Mouse (Mus musculus): ENCODE results near the gene Trim26. TPM values are rescaled to one million over a fixed set of nuclear protein-coding genes. Genes with fewer than 3 reads are reported as not detected.
"Not testable (repeated sequence)": the region's sequence is repeated elsewhere in the genome, so short reads cannot be mapped to it uniquely, and the experiment has no call there.

Gene Trim26
- polyA plus RNA-seq, 1 experiment from 2014 or later: 29.7 TPM

GRCm38 (mm10) chr17:36869955-36870810 is 33.2 kb downstream of the Trim26 start:
- H3K4me2 ChIP-seq (replicated peaks; ENCODE audit: low read depth, low read length): no peak overlapping the region
- H3K4me1 ChIP-seq (ENCODE audit: insufficient read depth, low read depth, low read length): 0 out of 2 replicates have a peak, but pooled peaks cover 2% of the 10 kb centered on the region
- H3K9ac ChIP-seq (replicated peaks; ENCODE audit: low read depth): no peak overlapping the region; the same call in 1 of the 2 replicates
- H3K27ac ChIP-seq (ENCODE audit: low read length): no peak overlapping the region
- WGBS: 56% methylated on average over 25 of the region's 25 CpGs
- TF ChIP-seq CTCF (IDR thresholded peaks at IDR 0.05): no peak
- no peak for TF ChIP-seq EP300 (IDR thresholded peaks at IDR 0.05)
- DNase-seq (ENCODE audit: low spot score) (peak; percentile 19), ATAC-seq (no peak; the same call in 1 of the 2 replicates)
- no peaks in the 10 kb centered on the region for H3K9me3 ChIP-seq (ENCODE audit: low read length)
- H3K27me3 ChIP-seq (replicated peaks; ENCODE audit: insufficient read depth, low read length): peaks cover 10% of the 10 kb centered on the region; the same call in 1 of the 2 replicates
- no peak overlapping the region for H3K4me3 ChIP-seq (ENCODE audit: low read depth, low read length)
- no peaks in the 10 kb centered on the region for H3K36me3 ChIP-seq (ENCODE audit: insufficient read depth, low read length)

GRCm38 (mm10) chr17:36874636-36875035 is 37.7 kb downstream of the Trim26 start:
- TF ChIP-seq EP300 (IDR thresholded peaks at IDR 0.05) (no peak), CTCF (IDR thresholded peaks at IDR 0.05) (no peak)
- no peak overlapping the region for H3K27ac ChIP-seq (ENCODE audit: low read length)
- ATAC-seq (peak; percentile 6; the same call in 1 of the 2 replicates), DNase-seq (ENCODE audit: low spot score) (peak; percentile 26)
- 23% methylated on average over 4 of the region's 4 CpGs for WGBS
- no peak overlapping the region for H3K9ac ChIP-seq (replicated peaks; ENCODE audit: low read depth)
- H3K4me1 ChIP-seq (ENCODE audit: insufficient read depth, low read depth, low read length): no peaks in the 10 kb centered on the region
- H3K36me3 ChIP-seq (ENCODE audit: insufficient read depth, low read length): no peaks in the 10 kb centered on the region
- no peak overlapping the region for H3K4me2 ChIP-seq (replicated peaks; ENCODE audit: low read depth, low read length)
- H3K27me3 ChIP-seq (replicated peaks; ENCODE audit: insufficient read depth, low read length): no peaks in the 10 kb centered on the region
- H3K9me3 ChIP-seq (ENCODE audit: low read length): no peaks in the 10 kb centered on the region
- H3K4me3 ChIP-seq (ENCODE audit: low read depth, low read length): no peak overlapping the region

- Histone ChIP-seq H3K9ac (replicated peaks; ENCODE audit: low read depth) (no peak overlapping the region), H3K27ac (ENCODE audit: low read length) (no peak overlapping the region), H3K27me3 (replicated peaks; ENCODE audit: insufficient read depth, low read length) (no peaks in the 10 kb centered on the region), H3K9me3 (ENCODE audit: low read length) (no peaks in the 10 kb centered on the region), H3K4me1 (ENCODE audit: insufficient read depth, low read depth, low read length) (no peaks in the 10 kb centered on the region), H3K4me3 (ENCODE audit: low read depth, low read length) (no peak overlapping the region), H3K4me2 (replicated peaks; ENCODE audit: low read depth, low read length) (no peak overlapping the region), H3K36me3 (ENCODE audit: insufficient read depth, low read length) (no peaks in the 10 kb centered on the region)
- DNase-seq (ENCODE audit: low spot score) (peak; percentile 64), ATAC-seq (peak; percentile 64)
- TF ChIP-seq EP300 (IDR thresholded peaks at IDR 0.05) (no peak), CTCF (IDR thresholded peaks at IDR 0.05) (no peak)
- 31% methylated on average over 2 of the region's 2 CpGs for WGBS
These were observed 46.4 kb downstream of the Trim26 start for GRCm38 (mm10) chr17:36883350-36883749.

GRCm38 (mm10) chr17:36885132-36885790 is 48.3 kb downstream of the Trim26 start:
- TF ChIP-seq CTCF (IDR thresholded peaks at IDR 0.05) (no peak), EP300 (IDR thresholded peaks at IDR 0.05) (no peak)
- no peak for ATAC-seq
- 81% methylated on average over 12 of the region's 12 CpGs for WGBS

GRCm38 (mm10) chr17:36890073-36890903 is 53.4 kb downstream of the Trim26 start, which contains the start of gene Trim40:
Trim40 (minus strand) TSS chr17:36890123.
- no peak for ATAC-seq
- H3K27ac ChIP-seq (ENCODE audit: low read length): no peak within 1 kb of the TSS
- no peak within 1 kb of the TSS for H3K9ac ChIP-seq (replicated peaks; ENCODE audit: low read depth)
- H3K36me3 ChIP-seq (ENCODE audit: insufficient read depth, low read length): no peaks in the 10 kb centered on the region
- TF ChIP-seq EP300 (IDR thresholded peaks at IDR 0.05) (no peak), CTCF (IDR thresholded peaks at IDR 0.05) (no peak)
- H3K4me3 ChIP-seq (ENCODE audit: low read depth, low read length): no peak within 1 kb of the TSS
- no peaks in the 10 kb centered on the region for H3K27me3 ChIP-seq (replicated peaks; ENCODE audit: insufficient read depth, low read length)
- H3K4me2 ChIP-seq (replicated peaks; ENCODE audit: low read depth, low read length): no peak within 1 kb of the TSS
- no peaks in the 10 kb centered on the region for H3K4me1 ChIP-seq (ENCODE audit: insufficient read depth, low read depth, low read length)
- DNase-seq (ENCODE audit: low spot score): no peak
- H3K9me3 ChIP-seq (ENCODE audit: low read length): no peaks in the 10 kb centered on the region
- 87% methylated on average over 5 of the region's 5 CpGs for WGBS

More at GRCm38 (mm10) chr17:36885132-36885790, 48.3 kb downstream of the Trim26 start:
- no peak overlapping the region for H3K9ac ChIP-seq (replicated peaks; ENCODE audit: low read depth)
- H3K27ac ChIP-seq (ENCODE audit: low read length): no peak overlapping the region
- no peaks in the 10 kb centered on the region for H3K27me3 ChIP-seq (replicated peaks; ENCODE audit: insufficient read depth, low read length)
- no peaks in the 10 kb centered on the region for H3K36me3 ChIP-seq (ENCODE audit: insufficient read depth, low read length)
- no peaks in the 10 kb centered on the region for H3K4me1 ChIP-seq (ENCODE audit: insufficient read depth, low read depth, low read length)
- no peak for DNase-seq (ENCODE audit: low spot score)
- no peak overlapping the region for H3K4me3 ChIP-seq (ENCODE audit: low read depth, low read length)
- no peak overlapping the region for H3K4me2 ChIP-seq (replicated peaks; ENCODE audit: low read depth, low read length)
- no peaks in the 10 kb centered on the region for H3K9me3 ChIP-seq (ENCODE audit: low read length)

GRCm38 (mm10) chr17:36891496-36891895 is 54.6 kb downstream of the Trim26 start:
- 75% methylated on average over 1 of the region's 1 CpGs for WGBS
- not testable (repeated sequence) for H3K36me3 ChIP-seq (ENCODE audit: insufficient read depth, low read length); H3K9ac ChIP-seq (replicated peaks; ENCODE audit: low read depth); H3K27ac ChIP-seq (ENCODE audit: low read length); H3K4me3 ChIP-seq (ENCODE audit: low read depth, low read length); H3K9me3 ChIP-seq (ENCODE audit: low read length); H3K4me2 ChIP-seq (replicated peaks; ENCODE audit: low read depth, low read length); DNase-seq (ENCODE audit: low spot score); H3K27me3 ChIP-seq (replicated peaks; ENCODE audit: insufficient read depth, low read length); H3K4me1 ChIP-seq (ENCODE audit: insufficient read depth, low read depth, low read length); ATAC-seq

Measured in lung, postnatal 0 days (tissue).